Mouse (Mus musculus) kidney, postnatal 25 days (tissue): Measurements from ENCODE around the gene Phlda3.
A peak's percentile ranks its signal among the peaks of the same experiment; 100 is the strongest.

Experiments used
- DNase-seq, 2 experiments: peaks; one replicate each; pipeline ENCODE4 v3.0.0; 2021; ENCODE audit warnings: mixed read lengths in 2 of 2

Gene Phlda3

GRCm38 (mm10) chr1:135794216-135795134, 28.6 kb downstream of the Phlda3 start:
- no peak for DNase-seq

GRCm38 (mm10) chr1:135798492-135798891, 32.6 kb downstream of the Phlda3 start:
- no peak for DNase-seq

GRCm38 (mm10) chr1:135799109-135799627, 33.2 kb downstream of the Phlda3 start:
- DNase-seq, result no peak

DNA sequence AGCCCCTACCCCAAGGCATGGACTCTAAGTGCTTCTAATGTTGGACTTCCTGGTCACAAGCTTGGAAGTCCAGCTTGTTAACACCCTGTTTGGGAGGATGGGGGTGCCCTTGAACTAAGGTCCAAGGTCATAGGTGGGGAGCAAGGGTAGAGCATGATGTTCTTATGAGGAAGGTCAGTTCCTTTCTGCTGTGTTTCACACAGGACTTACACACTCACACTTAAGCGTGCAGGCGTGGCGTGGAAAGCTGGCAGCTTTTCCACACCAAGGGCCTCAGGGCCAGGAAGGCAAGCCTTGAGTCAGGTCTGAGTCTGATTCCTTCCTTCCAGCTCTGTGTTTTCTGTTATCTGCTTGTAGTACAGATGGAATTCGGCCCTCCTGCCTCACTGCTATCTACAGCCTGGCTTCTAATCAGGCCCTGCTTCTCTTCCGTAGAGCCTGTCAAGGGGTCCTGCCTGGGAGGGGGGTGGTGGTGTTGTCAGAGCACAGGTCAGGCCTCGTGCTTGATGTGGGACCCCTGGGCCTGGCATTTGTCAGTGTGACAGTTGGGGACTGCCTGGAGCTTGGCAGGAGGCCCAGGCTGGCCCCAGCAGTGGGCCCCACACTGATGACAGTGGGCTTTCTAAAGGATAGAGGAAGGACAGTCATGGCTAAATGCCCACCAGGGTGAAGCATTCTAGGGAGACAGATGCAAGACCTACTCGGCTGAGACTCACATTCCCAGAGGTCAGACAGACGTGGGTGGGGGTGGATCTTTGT, 34.5 kb downstream of the Phlda3 start:
- no peak for DNase-seq

GRCm38 (mm10) chr1:135807546-135807945, 41.6 kb downstream of the Phlda3 start:
- DNase-seq, result no peak

DNA sequence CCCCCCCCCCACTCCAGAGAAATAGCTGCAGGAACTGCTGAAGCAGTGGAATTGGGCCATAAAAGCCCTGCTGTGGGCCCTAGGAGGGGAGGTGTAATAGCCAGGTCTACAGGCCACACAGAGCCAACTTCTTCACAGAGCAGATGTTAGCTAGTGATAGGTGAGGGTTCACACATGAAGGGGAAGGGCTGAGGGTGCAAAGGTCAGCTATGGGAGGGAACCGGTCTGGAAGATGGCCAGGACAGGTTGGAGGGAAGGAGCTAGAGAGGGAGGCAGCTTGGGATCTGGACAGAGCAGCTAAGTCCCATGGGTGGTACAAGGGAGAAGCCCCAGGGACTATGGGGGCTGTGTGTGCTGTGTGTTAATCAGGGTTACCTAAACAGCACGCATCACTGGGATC, 44.3 kb downstream of the Phlda3 start:
- DNase-seq, result peak; percentile 70 to 78

- DNase-seq, result peak; percentile 91 to 97
Measured at GRCm38 (mm10) chr1:135811016-135811646, 45.2 kb downstream of the Phlda3 start.

DNA sequence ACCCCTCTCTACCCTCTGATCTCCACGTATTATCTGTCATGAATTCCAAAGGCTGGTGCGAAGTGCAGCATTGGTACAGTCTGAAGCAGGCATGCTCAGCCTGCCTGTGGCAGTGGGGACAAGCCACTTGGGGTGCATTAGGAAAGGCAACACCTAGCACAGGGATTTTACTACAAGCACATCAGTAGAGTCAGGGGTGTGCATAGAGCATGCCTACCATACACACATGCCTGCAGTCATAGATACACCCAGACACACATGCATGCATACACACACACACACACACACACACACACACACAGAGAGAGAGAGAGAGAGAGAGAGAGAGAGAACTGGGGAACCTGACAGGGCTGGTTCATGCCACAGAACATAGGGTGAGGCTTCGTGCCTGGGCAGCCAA, 46.3 kb downstream of the Phlda3 start:
- no peak for DNase-seq

- no peak for DNase-seq
Measured at GRCm38 (mm10) chr1:135812618-135813017, 46.7 kb downstream of the Phlda3 start.

DNA sequence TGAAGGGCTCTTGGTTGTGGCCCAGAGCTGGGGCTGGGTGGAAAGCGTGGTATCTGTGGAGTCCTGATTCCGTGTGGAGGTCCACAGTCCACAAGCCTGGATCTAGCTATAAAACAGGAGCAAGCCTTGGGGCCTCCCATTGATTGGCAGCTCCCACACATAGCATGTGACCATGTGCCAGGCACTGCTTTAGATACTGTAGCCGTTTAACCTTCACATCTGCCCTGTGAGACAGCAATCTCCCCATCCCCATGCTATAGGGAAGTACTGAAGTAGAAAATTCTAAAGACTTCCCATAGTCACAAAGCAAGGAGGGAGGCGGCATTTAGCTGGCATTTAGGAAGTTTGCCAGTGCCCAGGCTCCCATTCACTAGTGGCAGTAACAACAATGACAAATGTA, 47.2 kb downstream of the Phlda3 start:
- peak in 1 of 2 experiments; percentile 67 for DNase-seq

DNA sequence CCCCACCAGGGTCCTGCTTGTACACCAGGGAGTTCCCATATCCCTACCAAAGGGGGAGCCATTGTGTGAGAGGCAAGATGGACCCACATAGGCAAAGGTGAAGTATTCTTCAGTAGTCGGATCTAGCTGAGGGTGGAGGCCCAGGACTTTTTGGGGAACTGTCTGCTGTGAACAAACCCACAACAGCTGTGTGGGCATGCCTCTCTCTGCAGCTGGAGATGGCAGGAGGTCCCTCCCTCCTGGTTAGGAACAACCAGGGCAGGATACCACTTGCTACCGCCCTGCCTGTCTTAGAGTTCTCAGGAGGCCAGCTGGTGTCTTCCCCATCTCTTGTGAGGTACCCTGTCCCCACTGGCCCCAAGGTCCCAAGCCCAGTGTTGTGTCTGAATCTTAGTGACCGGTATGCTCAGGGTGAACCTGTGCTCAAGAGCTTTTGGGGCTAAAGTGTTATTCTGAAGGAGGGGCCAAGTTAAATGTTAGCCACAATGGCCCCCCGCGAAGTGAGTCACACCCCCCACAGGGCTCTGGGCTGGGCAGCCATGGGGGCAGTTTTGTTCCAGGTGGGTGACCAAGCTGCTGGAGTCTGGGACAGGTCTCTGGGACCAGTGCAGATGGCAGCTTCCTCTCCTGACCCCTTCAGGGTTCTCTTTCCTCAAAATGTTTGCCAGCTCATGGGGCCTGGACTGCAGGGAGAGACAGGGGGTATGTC, 47.9 kb downstream of the Phlda3 start:
- peak; percentile 82 to 92 for DNase-seq

- peak in 1 of 2 experiments; percentile 62 for DNase-seq
Measured at GRCm38 (mm10) chr1:135814531-135814930, 48.6 kb downstream of the Phlda3 start.

DNA sequence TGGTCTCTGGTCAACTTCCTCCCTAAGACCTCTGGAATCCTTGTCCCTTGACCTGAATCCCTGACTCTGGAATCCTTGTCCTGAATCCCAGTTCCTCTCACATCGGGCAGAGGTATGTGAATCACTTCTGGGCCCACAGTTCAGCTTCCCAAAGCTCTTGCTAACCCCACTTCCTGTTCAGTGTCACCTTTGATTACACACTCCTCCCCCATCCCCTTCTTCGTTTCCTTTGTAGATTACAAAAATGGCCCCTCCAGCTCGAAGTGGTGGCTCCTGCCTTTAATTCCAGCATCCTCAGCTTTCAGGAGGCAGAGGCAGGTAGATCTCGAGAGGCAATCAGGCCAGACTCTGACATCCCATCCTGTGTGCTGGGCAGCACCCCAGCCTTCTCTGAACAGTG, 51.7 kb downstream of the Phlda3 start:
- DNase-seq, result no peak

DNA sequence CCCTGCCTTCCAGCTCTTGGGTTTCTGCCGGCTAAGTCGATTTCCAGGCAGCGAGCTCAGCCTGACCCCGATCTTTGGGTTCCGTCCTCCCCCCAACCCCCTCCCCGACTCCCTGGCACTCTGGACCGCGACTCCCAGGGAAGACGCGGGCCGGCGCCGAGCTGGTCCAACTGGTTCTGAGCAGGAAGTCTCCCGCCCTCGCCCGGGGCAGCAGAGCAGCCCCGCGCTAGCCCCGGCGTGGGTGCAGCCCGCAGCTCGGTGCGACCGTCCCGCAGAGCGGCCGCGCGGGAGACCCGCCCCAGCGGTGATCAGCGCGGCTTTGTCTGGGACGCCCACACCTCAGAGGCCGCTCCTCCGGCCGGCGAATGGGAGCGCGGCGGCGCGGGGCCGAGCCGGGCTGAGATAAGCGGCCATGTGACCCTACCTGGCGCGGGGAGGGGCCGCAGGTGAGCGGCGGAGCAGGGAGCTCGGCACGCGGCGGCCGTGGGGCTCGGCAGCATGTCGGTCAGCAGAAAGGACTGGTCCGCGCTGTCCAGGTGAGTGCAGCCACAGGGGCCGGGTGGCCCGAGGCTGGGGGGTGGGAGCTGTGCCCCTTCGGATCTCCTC, 52.7 kb downstream of the Phlda3 start, which contains the start of gene Lad1:
Gene Lad1 (plus strand): TSS at position 118 of the 606 bp plus-strand sequence.
- peak; percentile 77 to 92 for DNase-seq
